In the genomic region with DNA sequence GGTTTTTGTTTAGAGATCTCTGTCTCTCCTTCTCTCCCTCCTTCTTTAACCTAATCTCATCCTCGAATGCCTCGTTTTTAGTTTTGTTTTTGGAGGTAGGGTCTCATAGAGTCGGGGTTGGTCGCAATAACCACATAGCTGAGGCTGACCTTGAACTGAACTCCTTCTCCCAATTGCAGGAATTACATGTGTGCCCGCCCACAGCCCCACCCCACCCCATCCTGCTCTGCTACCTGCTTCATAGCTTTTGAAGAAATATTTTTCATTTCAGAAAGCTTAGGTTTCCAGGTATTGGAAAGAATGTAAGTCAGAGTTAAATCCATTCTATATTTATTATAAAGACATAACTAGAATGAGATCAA, we compare ENCODE assay signal across 8 mouse cellular contexts. TPM values are rescaled to one million over a fixed set of nuclear protein-coding genes. Genes with fewer than 3 reads are reported as not detected.
DNase-seq lines count a peak whose midpoint lies in the region; ATAC-seq and TF ChIP-seq lines count a peak whose summit lies in the region.

No protein-coding gene starts in this region.

- H3K4me1 ChIP-seq in spleen, adult 2 months (ENCODE audit: control insufficient read depth, insufficient read depth, insufficient read length) = peaks cover 3% of the 10 kb centered on the region; the same call in 1 of the 2 replicates
- peaks cover 13% of the 10 kb centered on the region for H3K4me1 ChIP-seq in liver, embryonic 13.5 days (replicated peaks)
- H3K4me1 ChIP-seq in stomach, postnatal 0 days (replicated peaks; ENCODE audit: control insufficient read depth, insufficient read depth) = no peaks in the 10 kb centered on the region

- peak overlapping the region; percentile 86 for H3K9ac ChIP-seq in liver, embryonic 13.5 days
- peak overlapping the region; percentile 45; the same call in 1 of the 2 replicates for H3K9ac ChIP-seq in stomach, postnatal 0 days (ENCODE audit: low read length)

- H3K4me2 ChIP-seq in liver, embryonic 13.5 days = peak overlapping the region; percentile 76
- peak overlapping the region; percentile 77 for H3K4me2 ChIP-seq in stomach, postnatal 0 days (replicated peaks; ENCODE audit: low read depth)

- peak overlapping the region; percentile 91 for H3K4me3 ChIP-seq in spleen, adult 2 months (ENCODE audit: extremely low read depth, insufficient read depth, insufficient read length)
- peak overlapping the region; percentile 75 for H3K4me3 ChIP-seq in liver, embryonic 13.5 days (replicated peaks)
- peak overlapping the region; percentile 89 for H3K4me3 ChIP-seq in stomach, postnatal 0 days (ENCODE audit: low read depth, low read length)

- H3K9me3 ChIP-seq in liver, embryonic 13.5 days (replicated peaks) = no peaks in the 10 kb centered on the region
- H3K9me3 ChIP-seq in stomach, postnatal 0 days (ENCODE audit: control insufficient read depth, low read length) = no peaks in the 10 kb centered on the region

- intact Hi-C loops in gastrocnemius, postnatal 36 days (cut with DNase I) = no loop called here

- WGBS in spleen, adult 2 months = 32% methylated on average over 5 of the region's 5 CpGs
- WGBS in liver, embryonic 13.5 days (ENCODE audit: insufficient replicate concordance) = 41% methylated on average over 5 of the region's 5 CpGs
- 34% methylated on average over 5 of the region's 5 CpGs for WGBS in stomach, postnatal 0 days

- H3K27me3 ChIP-seq in spleen, adult 2 months (ENCODE audit: control insufficient read depth, insufficient read depth, low read length) = no peaks in the 10 kb centered on the region
- no peaks in the 10 kb centered on the region for H3K27me3 ChIP-seq in liver, embryonic 13.5 days
- H3K27me3 ChIP-seq in stomach, postnatal 0 days (ENCODE audit: control insufficient read depth, insufficient read depth, low read length) = no peaks in the 10 kb centered on the region

- H3K36me3 ChIP-seq in spleen, adult 2 months (ENCODE audit: control insufficient read depth, insufficient read depth, low read length) = peaks cover 4% of the 10 kb centered on the region; the same call in 1 of the 2 replicates
- H3K36me3 ChIP-seq in liver, embryonic 13.5 days = peaks cover 5% of the 10 kb centered on the region; the same call in 1 of the 2 replicates
- no peaks in the 10 kb centered on the region for H3K36me3 ChIP-seq in stomach, postnatal 0 days (ENCODE audit: control insufficient read depth, insufficient read depth, low read length)

- no peak for DNase-seq in cerebellum, postnatal 4 days (ENCODE audit: low spot score in 2 of 2)
- DNase-seq in spleen, adult 2 months (ENCODE audit: low read depth in 1 of 2, low spot score in 2 of 2) = no peak
- no peak for DNase-seq in spleen, postnatal 36 days (ENCODE audit: low spot score in 2 of 2)
- no peak for DNase-seq in liver, embryonic 13.5 days
- DNase-seq in stomach, postnatal 0 days (ENCODE audit: low spot score) = no peak
- DNase-seq in gastrocnemius, postnatal 36 days = no peak
- no peak for DNase-seq in thymus, postnatal 4 days

- peak; percentile 59 for ATAC-seq in cerebellum, adult (ENCODE audit: insufficient number of reproducible peaks, low FRiP score, low TSS enrichment)
- peak; percentile 38 for ATAC-seq in liver, embryonic 13.5 days (ENCODE audit: low read depth)
- peak; percentile 73 for ATAC-seq in stomach, postnatal 0 days (ENCODE audit: low FRiP score, low TSS enrichment)

- TF ChIP-seq POLR2A in spleen, adult 2 months (IDR thresholded peaks at IDR 0.05; ENCODE audit: low read depth, low read length) = no peak

- no peak for TF ChIP-seq CTCF in spleen, adult 2 months (IDR thresholded peaks at IDR 0.05; ENCODE audit: extremely low read depth, insufficient read depth, insufficient read length, insufficient replicate concordance)
- no peak for TF ChIP-seq CTCF in stomach, postnatal 0 days (IDR thresholded peaks at IDR 0.05; ENCODE audit: low read depth)

- no peak for TF ChIP-seq EP300 in stomach, postnatal 0 days (optimal IDR thresholded peaks at IDR 0.05)

- H3K27ac ChIP-seq in spleen, adult 2 months (ENCODE audit: insufficient read depth, low read length) = no peak overlapping the region; the same call in 1 of the 2 replicates
- no peak overlapping the region for H3K27ac ChIP-seq in liver, embryonic 13.5 days
- no peak overlapping the region for H3K27ac ChIP-seq in stomach, postnatal 0 days (replicated peaks)

RNA-seq across cellular contexts. Expression of a gene that starts 0.3 kb away (rescaled TPM):
- 2.3 and 2.8 TPM in 2 replicates for polyA plus RNA-seq in spleen, adult 2 months (2012; rRNA removed)
- polyA plus RNA-seq in liver, embryonic 13.5 days (2015; fragmentation: Nextera tagmentation; extraction: Ambion mirVana) = 16.7 and 17.4 TPM in 2 replicates
- 22.5 and 23.1 TPM in 2 replicates for polyA plus RNA-seq in stomach, postnatal 0 days (2015; fragmentation: Nextera tagmentation; extraction: Ambion mirVana)
- 1 to 10 TPM; 3.6 to 3.9 TPM for total RNA-seq in gastrocnemius, postnatal 36 days (2021)

RNA-seq across cellular contexts. Expression of a gene that starts 21.2 kb away (rescaled TPM):
- polyA plus RNA-seq in spleen, adult 2 months (2012; rRNA removed) = 0.41 and 0.53 TPM in 2 replicates
- polyA plus RNA-seq in liver, embryonic 13.5 days (2015; fragmentation: Nextera tagmentation; extraction: Ambion mirVana) = not detected in 2 replicates
- polyA plus RNA-seq in stomach, postnatal 0 days (2015; fragmentation: Nextera tagmentation; extraction: Ambion mirVana) = not detected in 2 replicates
- total RNA-seq in gastrocnemius, postnatal 36 days (2021) = not detected

RNA-seq across cellular contexts. Expression of a gene that starts 35.5 kb away (rescaled TPM):
- 18.0 and 24.6 TPM in 2 replicates for polyA plus RNA-seq in spleen, adult 2 months (2012; rRNA removed)
- polyA plus RNA-seq in liver, embryonic 13.5 days (2015; fragmentation: Nextera tagmentation; extraction: Ambion mirVana) = 5.1 and 6.0 TPM in 2 replicates
- polyA plus RNA-seq in stomach, postnatal 0 days (2015; fragmentation: Nextera tagmentation; extraction: Ambion mirVana) = 4.1 and 4.5 TPM in 2 replicates
- 10 to 100 TPM; 14.5 to 15.2 TPM for total RNA-seq in gastrocnemius, postnatal 36 days (2021)
